Comparison of ENCODE assay signal across 27 mouse cellular contexts in the genomic region with DNA sequence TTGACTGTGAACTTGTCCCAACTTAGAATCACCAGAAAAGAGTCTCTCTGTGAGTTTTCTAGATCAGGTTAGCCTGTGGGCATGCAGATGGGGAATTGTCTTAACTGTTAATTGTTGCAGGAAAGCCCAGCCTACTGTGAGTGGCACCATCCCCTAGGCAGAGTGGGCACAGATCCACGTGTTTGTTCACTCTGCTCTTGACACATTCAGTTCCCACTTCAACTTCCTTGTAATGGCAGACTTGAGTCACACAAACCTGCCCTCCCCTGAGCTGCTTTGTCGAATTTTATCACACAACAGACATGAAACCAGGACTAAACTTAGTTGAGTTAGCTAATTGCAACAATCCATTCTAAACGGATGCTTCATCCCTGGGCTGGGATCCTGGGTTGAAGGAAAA. TPM values are rescaled to one million over a fixed set of nuclear protein-coding genes. Genes with fewer than 3 reads are reported as not detected.
"Had no signal": no experiment of that assay in that cellular context is flagged by ENCODE, and none has a peak within 500 bp of the region (broad histone marks: within the 10 kb centered on the region; RNA-seq: fewer than 3 reads in every experiment).

No protein-coding gene starts in this region.

- DNase-seq: gastrocnemius, postnatal 14 days; gastrocnemius, postnatal 36 days; heart, adult 18-20 months; heart, postnatal 14 days; heart, postnatal 36 days; kidney, adult 11 months; kidney, adult 2 months; kidney, postnatal 10 days; kidney, postnatal 25 days; layer of hippocampus, adult 9-11 months; layer of hippocampus, postnatal 36 days; left cerebral cortex, postnatal 4 days had no signal

- ATAC-seq: hindbrain, postnatal 0 days; intestine, embryonic 16.5 days; liver, embryonic 12.5 days had no signal

RNA-seq across cellular contexts. Expression of a gene that starts 9.2 kb away (rescaled TPM):
- total RNA-seq: hindbrain, postnatal 0 days; layer of hippocampus, adult 18-20 months; layer of hippocampus, adult 8-10 months; layer of hippocampus, postnatal 14 days; layer of hippocampus, postnatal 36 days; left cerebral cortex, adult 18-20 months; left cerebral cortex, adult 8-10 months; left cerebral cortex, postnatal 10 days; left cerebral cortex, postnatal 25 days had no signal

RNA-seq across cellular contexts. Expression of a gene that starts 40.8 kb away (rescaled TPM):
- total RNA-seq: gastrocnemius, adult 18-20 months; gastrocnemius, adult 8-10 months; gastrocnemius, postnatal 14 days; gastrocnemius, postnatal 36 days; heart, adult 18-20 months; heart, adult 8-10 months; heart, postnatal 14 days; heart, postnatal 36 days; hematopoietic stem cell, adult 5-6 weeks; hindbrain, postnatal 0 days; layer of hippocampus, adult 18-20 months; layer of hippocampus, adult 8-10 months; layer of hippocampus, postnatal 14 days; layer of hippocampus, postnatal 36 days; left cerebral cortex, adult 18-20 months; left cerebral cortex, adult 8-10 months; left cerebral cortex, postnatal 10 days; left cerebral cortex, postnatal 25 days; left cerebral cortex, postnatal 4 days; liver, adult 2 months had no signal
